Mouse (Mus musculus): ENCODE results near the gene Kif2c. TPM values are rescaled to one million over a fixed set of nuclear protein-coding genes. Genes with fewer than 3 reads are reported as not detected.
A peak's percentile ranks its signal among the peaks of the same experiment; 100 is the strongest.
"Not testable (repeated sequence)": the region's sequence is repeated elsewhere in the genome, so short reads cannot be mapped to it uniquely, and the experiment has no call there.

The Kif2c gene
- polyA plus RNA-seq, 1 experiment from 2014 or later = 26.8 TPM

- H3K4me3 ChIP-seq (ENCODE audit: low read depth, low read length) = no peak overlapping the region
- H3K9ac ChIP-seq (ENCODE audit: low read depth, low read length) = peak overlapping the region; percentile 72
- H3K27me3 ChIP-seq (ENCODE audit: control insufficient read depth, insufficient read depth, low read depth, low read length) = no peaks in the 10 kb centered on the region
- H3K9me3 ChIP-seq (replicated peaks; ENCODE audit: control insufficient read depth, low read length) = no peaks in the 10 kb centered on the region
- no peak for ATAC-seq (ENCODE audit: low read depth)
- no peaks in the 10 kb centered on the region for H3K36me3 ChIP-seq (ENCODE audit: control insufficient read depth, insufficient read depth)
- peaks cover 5% of the 10 kb centered on the region for H3K4me1 ChIP-seq (ENCODE audit: control insufficient read depth, low read depth, low read length)
- WGBS (ENCODE audit: insufficient replicate concordance) = 69% methylated on average over 7 of the region's 7 CpGs
- H3K27ac ChIP-seq (ENCODE audit: low read length) = no peak overlapping the region; the same call in 1 of the 2 replicates
- no peak overlapping the region for H3K4me2 ChIP-seq (ENCODE audit: low read depth, low read length)
Observed at GRCm38 (mm10) chr4:117190660-117191059, 8.2 kb upstream of the Kif2c start.

DNA sequence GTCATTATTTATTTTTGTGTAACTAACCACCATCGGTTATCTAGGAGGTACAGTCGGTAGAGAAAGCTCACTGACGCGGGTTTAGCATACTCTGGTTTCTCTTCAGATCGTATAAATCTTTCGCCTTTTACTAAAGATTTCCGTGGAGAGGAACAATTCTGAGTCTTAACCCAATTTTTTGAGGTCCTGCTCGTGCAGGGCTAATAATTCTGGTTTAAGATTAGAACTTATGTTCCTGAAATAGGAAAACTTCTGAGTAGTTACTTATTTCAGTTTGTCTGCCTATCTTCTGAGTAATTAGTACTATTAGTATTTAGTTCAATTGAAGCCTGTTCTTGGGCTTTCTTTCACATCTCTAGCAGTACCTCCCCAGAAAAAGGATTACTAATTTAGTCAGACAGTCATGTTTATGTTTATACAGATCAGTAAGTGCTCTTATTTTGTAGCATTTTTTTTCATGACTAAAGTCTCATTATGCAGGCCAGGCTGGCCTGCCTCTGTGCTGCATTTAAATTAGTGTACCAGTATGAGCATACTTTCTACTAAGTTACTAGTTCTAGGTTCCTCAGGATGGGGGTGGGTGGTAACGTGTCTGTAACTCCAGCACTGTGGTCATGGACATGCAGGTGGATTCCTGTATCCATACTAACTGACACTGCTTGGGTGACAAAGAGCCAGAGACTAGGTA is 7.6 kb upstream of the Kif2c start:
- peak; percentile 83 for ATAC-seq (ENCODE audit: low read depth)
- Histone ChIP-seq H3K36me3 (ENCODE audit: control insufficient read depth, insufficient read depth) (no peaks in the 10 kb centered on the region), H3K4me1 (ENCODE audit: control insufficient read depth, low read depth, low read length) (peaks cover 5% of the 10 kb centered on the region), H3K27me3 (ENCODE audit: control insufficient read depth, insufficient read depth, low read depth, low read length) (no peaks in the 10 kb centered on the region), H3K27ac (ENCODE audit: low read length) (peak overlapping the region; percentile 82), H3K4me2 (ENCODE audit: low read depth, low read length) (peak overlapping the region; percentile 65), H3K4me3 (ENCODE audit: low read depth, low read length) (peak overlapping the region; percentile 45), H3K9me3 (replicated peaks; ENCODE audit: control insufficient read depth, low read length) (no peaks in the 10 kb centered on the region), H3K9ac (ENCODE audit: low read depth, low read length) (peak overlapping the region; percentile 72)
- WGBS (ENCODE audit: insufficient replicate concordance) = under 1% methylated on average over 9 of the region's 9 CpGs

DNA sequence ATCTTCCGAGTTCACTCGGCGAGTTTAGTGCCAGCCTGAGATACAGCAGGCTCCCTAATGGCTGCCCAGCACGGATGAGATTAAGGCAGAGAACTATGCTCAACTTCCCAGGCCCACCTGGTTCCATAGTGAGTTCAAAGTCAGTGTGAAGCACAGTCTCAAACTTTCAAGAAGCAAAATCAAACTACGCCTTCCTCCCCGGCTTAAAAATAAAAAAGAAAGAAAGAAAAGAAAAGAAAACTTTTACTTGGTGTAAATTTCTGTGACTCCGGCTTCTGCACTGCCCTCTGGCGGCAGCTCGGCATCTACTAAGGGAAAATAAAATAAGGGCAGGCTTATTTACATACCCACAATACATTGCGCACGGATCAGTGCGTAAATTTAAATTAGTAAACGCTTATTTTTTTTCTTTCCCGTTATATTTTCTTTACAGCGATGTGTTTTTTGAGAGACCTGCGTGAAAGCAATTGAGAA is 7.0 kb upstream of the Kif2c start:
- no peaks in the 10 kb centered on the region for H3K27me3 ChIP-seq (ENCODE audit: control insufficient read depth, insufficient read depth, low read depth, low read length)
- ATAC-seq (ENCODE audit: low read depth) = peak; percentile 66
- H3K9me3 ChIP-seq (replicated peaks; ENCODE audit: control insufficient read depth, low read length) = no peaks in the 10 kb centered on the region
- WGBS (ENCODE audit: insufficient replicate concordance) = under 1% methylated on average over 16 of the region's 16 CpGs
- peak overlapping the region; percentile 65 for H3K4me2 ChIP-seq (ENCODE audit: low read depth, low read length)
- H3K9ac ChIP-seq (ENCODE audit: low read depth, low read length) = peak overlapping the region; percentile 72
- peak overlapping the region; percentile 45 for H3K4me3 ChIP-seq (ENCODE audit: low read depth, low read length)
- H3K36me3 ChIP-seq (ENCODE audit: control insufficient read depth, insufficient read depth) = no peaks in the 10 kb centered on the region
- peaks cover 5% of the 10 kb centered on the region for H3K4me1 ChIP-seq (ENCODE audit: control insufficient read depth, low read depth, low read length)
- peak overlapping the region; percentile 39 for H3K27ac ChIP-seq (ENCODE audit: low read length)

DNA sequence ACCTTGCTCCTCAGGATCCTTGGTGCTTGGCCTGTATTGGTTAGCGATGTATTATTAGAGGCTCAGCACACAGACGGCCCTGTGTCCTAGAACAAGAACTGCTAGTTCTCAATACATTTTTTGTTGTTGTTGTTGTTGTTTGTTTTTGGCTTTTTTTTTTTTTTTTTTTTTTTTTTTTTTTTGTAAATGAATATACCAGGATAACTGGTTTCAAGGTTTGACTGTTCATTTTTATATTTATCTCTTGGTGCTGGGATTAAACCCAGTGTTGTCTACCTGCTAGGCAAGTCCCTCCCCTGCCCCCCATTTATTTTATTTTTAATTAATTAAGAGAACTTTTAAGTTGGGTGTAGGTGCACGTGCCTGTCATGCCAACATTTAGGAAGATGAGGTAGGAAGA is 6.5 kb upstream of the Kif2c start:
- ATAC-seq (ENCODE audit: low read depth) = no peak
- H3K27ac ChIP-seq (ENCODE audit: low read length) = peak overlapping the region; percentile 39
- peak overlapping the region; percentile 45 for H3K4me3 ChIP-seq (ENCODE audit: low read depth, low read length)
- H3K36me3 ChIP-seq (ENCODE audit: control insufficient read depth, insufficient read depth) = no peaks in the 10 kb centered on the region
- WGBS (ENCODE audit: insufficient replicate concordance) = 56% methylated on average over 3 of the region's 3 CpGs
- H3K9me3 ChIP-seq (replicated peaks; ENCODE audit: control insufficient read depth, low read length) = no peaks in the 10 kb centered on the region
- H3K4me2 ChIP-seq (ENCODE audit: low read depth, low read length) = peak overlapping the region; percentile 65
- H3K4me1 ChIP-seq (ENCODE audit: control insufficient read depth, low read depth, low read length) = peaks cover 5% of the 10 kb centered on the region
- H3K27me3 ChIP-seq (ENCODE audit: control insufficient read depth, insufficient read depth, low read depth, low read length) = no peaks in the 10 kb centered on the region
- H3K9ac ChIP-seq (ENCODE audit: low read depth, low read length) = peak overlapping the region; percentile 46

GRCm38 (mm10) chr4:117182759-117183096 is 289 bp upstream of the Kif2c start:
- not testable (repeated sequence) for H3K9me3 ChIP-seq (replicated peaks; ENCODE audit: control insufficient read depth, low read length); H3K4me1 ChIP-seq (ENCODE audit: control insufficient read depth, low read depth, low read length); H3K27me3 ChIP-seq (ENCODE audit: control insufficient read depth, insufficient read depth, low read depth, low read length)
- peak overlapping the region; percentile 24; the same call in 1 of the 2 replicates for H3K27ac ChIP-seq (ENCODE audit: low read length)
- peaks cover 16% of the 10 kb centered on the region for H3K36me3 ChIP-seq (ENCODE audit: control insufficient read depth, insufficient read depth)
- ATAC-seq (ENCODE audit: low read depth) = peak; percentile 57
- H3K4me2 ChIP-seq (ENCODE audit: low read depth, low read length) = peak overlapping the region; percentile 65
- peak overlapping the region; percentile 50 for H3K9ac ChIP-seq (ENCODE audit: low read depth, low read length)
- H3K4me3 ChIP-seq (ENCODE audit: low read depth, low read length) = peak overlapping the region; percentile 76
- WGBS (ENCODE audit: insufficient replicate concordance) = 9% methylated on average over 9 of the region's 9 CpGs

DNA sequence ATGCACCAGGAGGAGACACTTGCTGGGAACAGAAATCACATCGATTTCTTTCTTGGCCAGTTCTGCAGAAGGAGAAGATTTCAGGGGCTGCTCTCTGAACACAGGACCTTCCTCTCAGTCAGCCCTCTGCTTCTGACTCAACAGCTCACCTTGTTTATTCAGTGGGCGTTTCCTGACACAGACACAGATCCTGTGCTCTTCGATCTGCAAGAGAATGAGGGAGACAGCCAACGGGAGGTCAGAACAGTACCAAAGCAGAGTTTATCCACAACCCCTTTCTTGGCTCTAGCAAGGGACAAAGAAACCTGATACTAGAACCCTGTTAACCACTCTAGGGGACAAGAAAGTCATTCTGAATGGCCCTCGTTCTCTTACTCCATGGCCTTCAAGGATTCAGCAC is 12.5 kb downstream of the Kif2c start:
- 75% methylated on average over 5 of the region's 5 CpGs for WGBS (ENCODE audit: insufficient replicate concordance)
- H3K4me3 ChIP-seq (ENCODE audit: low read depth, low read length) = no peak overlapping the region

GRCm38 (mm10) chr4:117161183-117161582 is 21.3 kb downstream of the Kif2c start:
- Histone ChIP-seq H3K9ac (ENCODE audit: low read depth, low read length) (no peak overlapping the region), H3K4me3 (ENCODE audit: low read depth, low read length) (no peak overlapping the region), H3K36me3 (ENCODE audit: control insufficient read depth, insufficient read depth) (peaks cover 50% of the 10 kb centered on the region), H3K4me2 (ENCODE audit: low read depth, low read length) (no peak overlapping the region), H3K27me3 (ENCODE audit: control insufficient read depth, insufficient read depth, low read depth, low read length) (no peaks in the 10 kb centered on the region), H3K9me3 (replicated peaks; ENCODE audit: control insufficient read depth, low read length) (no peaks in the 10 kb centered on the region), H3K4me1 (ENCODE audit: control insufficient read depth, low read depth, low read length) (no peaks in the 10 kb centered on the region), H3K27ac (ENCODE audit: low read length) (no peak overlapping the region)
- 76% methylated on average over 4 of the region's 4 CpGs for WGBS (ENCODE audit: insufficient replicate concordance)
- no peak for ATAC-seq (ENCODE audit: low read depth)

More for the DNA sequence above, 12.5 kb downstream of the Kif2c start:
- H3K4me1 ChIP-seq (ENCODE audit: control insufficient read depth, low read depth, low read length) = no peaks in the 10 kb centered on the region
- H3K27me3 ChIP-seq (ENCODE audit: control insufficient read depth, insufficient read depth, low read depth, low read length) = no peaks in the 10 kb centered on the region
- no peak overlapping the region for H3K27ac ChIP-seq (ENCODE audit: low read length)
- H3K36me3 ChIP-seq (ENCODE audit: control insufficient read depth, insufficient read depth) = peaks cover 87% of the 10 kb centered on the region
- H3K9ac ChIP-seq (ENCODE audit: low read depth, low read length) = no peak overlapping the region
- H3K9me3 ChIP-seq (replicated peaks; ENCODE audit: control insufficient read depth, low read length) = no peaks in the 10 kb centered on the region
- no peak overlapping the region for H3K4me2 ChIP-seq (ENCODE audit: low read depth, low read length)
- no peak for ATAC-seq (ENCODE audit: low read depth)

DNA sequence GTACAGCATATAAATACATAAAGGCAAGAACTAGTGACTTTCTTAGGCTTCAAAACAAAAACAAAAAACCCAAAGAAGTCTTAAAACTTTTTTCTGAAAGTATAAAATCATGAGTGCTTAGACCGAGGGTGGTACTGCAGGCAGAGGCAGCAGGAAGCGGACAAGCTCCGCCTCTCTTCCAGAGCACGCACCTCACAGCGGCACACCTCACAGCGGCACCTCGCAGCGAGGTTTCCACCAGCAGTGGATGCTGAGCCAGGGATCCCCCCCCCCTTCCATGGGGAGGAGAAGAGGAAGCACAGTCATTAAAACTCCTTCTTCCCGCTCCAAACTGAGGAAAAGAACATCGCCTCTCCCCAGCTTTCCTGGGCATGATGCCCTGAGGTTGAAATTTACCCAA is 22.8 kb downstream of the Kif2c start:
- 85% methylated on average over 10 of the region's 10 CpGs for WGBS (ENCODE audit: insufficient replicate concordance)
- H3K4me2 ChIP-seq (ENCODE audit: low read depth, low read length) = no peak overlapping the region

DNA sequence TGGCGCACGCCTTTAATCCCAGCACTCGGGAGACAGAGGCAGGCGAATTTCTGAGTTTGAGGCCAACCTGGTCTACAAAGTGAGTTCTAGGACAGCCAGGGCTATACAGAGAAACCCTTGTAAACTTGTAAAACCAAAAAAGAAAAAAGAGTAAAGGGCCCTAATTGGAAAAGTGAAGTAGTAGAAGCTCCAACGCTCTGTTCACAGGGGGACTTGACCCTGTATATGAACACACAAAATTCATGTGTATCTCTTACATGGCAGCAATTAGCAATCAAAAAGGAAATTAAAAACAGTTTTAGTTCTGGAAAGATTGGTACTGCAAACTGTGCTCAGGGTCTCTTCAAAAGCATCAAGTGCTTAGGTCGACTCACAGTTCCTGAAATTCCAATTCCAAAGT is 26.1 kb downstream of the Kif2c start:
- H3K36me3 ChIP-seq (ENCODE audit: control insufficient read depth, insufficient read depth) = peaks cover 34% of the 10 kb centered on the region
- no peak for ATAC-seq (ENCODE audit: low read depth)

More for the DNA sequence above, 22.8 kb downstream of the Kif2c start:
- H3K36me3 ChIP-seq (ENCODE audit: control insufficient read depth, insufficient read depth) = peaks cover 35% of the 10 kb centered on the region
- no peaks in the 10 kb centered on the region for H3K27me3 ChIP-seq (ENCODE audit: control insufficient read depth, insufficient read depth, low read depth, low read length)
- no peak overlapping the region for H3K4me3 ChIP-seq (ENCODE audit: low read depth, low read length)
- no peak for ATAC-seq (ENCODE audit: low read depth)
- no peak overlapping the region for H3K9ac ChIP-seq (ENCODE audit: low read depth, low read length)
- H3K9me3 ChIP-seq (replicated peaks; ENCODE audit: control insufficient read depth, low read length) = no peaks in the 10 kb centered on the region
- H3K27ac ChIP-seq (ENCODE audit: low read length) = no peak overlapping the region
- H3K4me1 ChIP-seq (ENCODE audit: control insufficient read depth, low read depth, low read length) = peaks cover 2% of the 10 kb centered on the region; the same call in 1 of the 2 replicates

More for the DNA sequence above, 26.1 kb downstream of the Kif2c start:
- Histone ChIP-seq H3K4me2 (ENCODE audit: low read depth, low read length) (peak overlapping the region; percentile 82), H3K9ac (ENCODE audit: low read depth, low read length) (peak overlapping the region; percentile 88), H3K9me3 (replicated peaks; ENCODE audit: control insufficient read depth, low read length) (no peaks in the 10 kb centered on the region), H3K4me3 (ENCODE audit: low read depth, low read length) (peak overlapping the region; percentile 92), H3K27ac (ENCODE audit: low read length) (peak overlapping the region; percentile 81), H3K27me3 (ENCODE audit: control insufficient read depth, insufficient read depth, low read depth, low read length) (no peaks in the 10 kb centered on the region), H3K4me1 (ENCODE audit: control insufficient read depth, low read depth, low read length) (peaks cover 21% of the 10 kb centered on the region)
- WGBS (ENCODE audit: insufficient replicate concordance) = 21% methylated on average over 6 of the region's 6 CpGs

Measured in liver, embryonic 16.5 days (tissue).